Mouse (Mus musculus) erythroblast, embryonic 14.5 days (primary cell): ENCODE results near the gene Wdr63.

Experiments used
- GATA1 ChIP-seq: IDR thresholded peaks from 2 replicates; pipeline ENCODE4 v1.6.1; 2012; ENCODE audit warnings: low read length, inconsistent platforms, mixed read lengths
- TAL1 ChIP-seq: IDR thresholded peaks from 3 replicates; pipeline ENCODE4 v1.6.1; 2012; ENCODE audit warnings: low read length, inconsistent platforms, mixed read lengths

- TF ChIP-seq GATA1: no peak
- no peak for TF ChIP-seq TAL1
Observed at GRCm38 (mm10) chr3:145991130-145991529, 116.8 kb downstream of the Wdr63 start.
